Mouse (Mus musculus): ENCODE data around the gene Defb45.

Gene Defb45

GRCm38 (mm10) chr2:152612193-152612592 is 13.0 kb upstream of the Defb45 start:
- DNase-seq (ENCODE audit: extremely low read depth, insufficient read length, low spot score), result no peak

- no peak for DNase-seq (ENCODE audit: extremely low read depth, insufficient read length, low spot score)
Observed at GRCm38 (mm10) chr2:152608719-152609118, 9.5 kb upstream of the Defb45 start.

GRCm38 (mm10) chr2:152607746-152608145 is 8.5 kb upstream of the Defb45 start:
- DNase-seq (ENCODE audit: extremely low read depth, insufficient read length, low spot score), result no peak

GRCm38 (mm10) chr2:152604057-152604456 is 4.9 kb upstream of the Defb45 start, which contains the start of gene Defb36:
Gene Defb36 (plus strand): TSS chr2:152604327.
- DNase-seq (ENCODE audit: extremely low read depth, insufficient read length, low spot score), result no peak

GRCm38 (mm10) chr2:152601275-152601960 is 2.2 kb upstream of the Defb45 start:
- no peak for DNase-seq (ENCODE audit: extremely low read depth, insufficient read length, low spot score)

- no peak for DNase-seq (ENCODE audit: extremely low read depth, insufficient read length, low spot score)
Observed at GRCm38 (mm10) chr2:152600076-152600475, 877 bp upstream of the Defb45 start.

GRCm38 (mm10) chr2:152589021-152589420 is 10.2 kb downstream of the Defb45 start:
- no peak for DNase-seq (ENCODE audit: extremely low read depth, insufficient read length, low spot score)

- no peak for DNase-seq (ENCODE audit: extremely low read depth, insufficient read length, low spot score)
Observed at GRCm38 (mm10) chr2:152588450-152588849, 10.7 kb downstream of the Defb45 start.

- no peak for DNase-seq (ENCODE audit: extremely low read depth, insufficient read length, low spot score)
Observed at GRCm38 (mm10) chr2:152586926-152587560, 12.2 kb downstream of the Defb45 start.

GRCm38 (mm10) chr2:152580612-152581011 is 18.6 kb downstream of the Defb45 start:
- no peak for DNase-seq (ENCODE audit: extremely low read depth, insufficient read length, low spot score)

GRCm38 (mm10) chr2:152580107-152580506 is 19.1 kb downstream of the Defb45 start, which contains the start of gene Defb19:
Gene Defb19 (minus strand): TSS chr2:152580312.
- no peak for DNase-seq (ENCODE audit: extremely low read depth, insufficient read length, low spot score)

- no peak for DNase-seq (ENCODE audit: extremely low read depth, insufficient read length, low spot score)
Observed at GRCm38 (mm10) chr2:152573484-152573883, 25.7 kb downstream of the Defb45 start.

GRCm38 (mm10) chr2:152572114-152572794 is 26.9 kb downstream of the Defb45 start, which contains the start of gene Defb21:
Gene Defb21 (plus strand): TSS chr2:152572744.
- no peak for DNase-seq (ENCODE audit: extremely low read depth, insufficient read length, low spot score)

- no peak for DNase-seq (ENCODE audit: extremely low read depth, insufficient read length, low spot score)
Observed at GRCm38 (mm10) chr2:152570313-152570712, 28.9 kb downstream of the Defb45 start.

GRCm38 (mm10) chr2:152569881-152570280 is 29.3 kb downstream of the Defb45 start:
- DNase-seq (ENCODE audit: extremely low read depth, insufficient read length, low spot score), result no peak

- no peak for DNase-seq (ENCODE audit: extremely low read depth, insufficient read length, low spot score)
Observed at GRCm38 (mm10) chr2:152569038-152569437, 30.2 kb downstream of the Defb45 start, which contains the start of gene Gm17416. Gene Gm17416 (plus strand): TSS chr2:152569338.

GRCm38 (mm10) chr2:152556655-152557054 is 42.5 kb downstream of the Defb45 start:
- DNase-seq (ENCODE audit: extremely low read depth, insufficient read length, low spot score), result no peak

- peak; percentile 38 for DNase-seq (ENCODE audit: extremely low read depth, insufficient read length, low spot score)
Observed at GRCm38 (mm10) chr2:152553774-152554423, 45.3 kb downstream of the Defb45 start.

- no peak for DNase-seq (ENCODE audit: extremely low read depth, insufficient read length, low spot score)
Observed at GRCm38 (mm10) chr2:152548124-152548523, 51.1 kb downstream of the Defb45 start.

- no peak for DNase-seq (ENCODE audit: extremely low read depth, insufficient read length, low spot score)
Observed at GRCm38 (mm10) chr2:152544691-152545090, 54.5 kb downstream of the Defb45 start.

GRCm38 (mm10) chr2:152543478-152543877 is 55.7 kb downstream of the Defb45 start:
- DNase-seq (ENCODE audit: extremely low read depth, insufficient read length, low spot score), result no peak

All from 3134 (cell line).